In genomic region chrX:162402487-162402886, GRCm38 (mm10) we compare ENCODE assay signal across 19 mouse cellular contexts.
DNase-seq lines count a peak whose midpoint lies in the region; ATAC-seq and TF ChIP-seq lines count a peak whose summit lies in the region.
"Had no signal": no experiment of that assay in that cellular context is flagged by ENCODE, and none has a peak within 500 bp of the region (broad histone marks: within the 10 kb centered on the region; RNA-seq: fewer than 3 reads in every experiment).

No protein-coding gene starts in this region.

- TF ChIP-seq EP300 in lung, postnatal 0 days (IDR thresholded peaks at IDR 0.05), result no peak

- H3K4me3 ChIP-seq in heart, embryonic 10.5 days, result no peak overlapping the region
- H3K4me3 ChIP-seq in lung, postnatal 0 days (ENCODE audit: low read depth, low read length), result no peak overlapping the region
- H3K4me3 ChIP-seq: erythroblast, embryonic 14.5 days; hindbrain, embryonic 13.5 days; liver, embryonic 13.5 days; midbrain, embryonic 13.5 days had no signal

- peak; percentile 87 for DNase-seq in heart, adult 11 months
- no peak for DNase-seq in heart, embryonic 10.5 days (ENCODE audit: low spot score)
- DNase-seq in lung, postnatal 0 days (ENCODE audit: low spot score), result peak; percentile 7
- DNase-seq in lung, postnatal 25 days (ENCODE audit: low spot score), result no peak
- DNase-seq in cerebellum, postnatal 14 days, result peak; percentile 2 to 3
- peak; percentile 15 to 32 for DNase-seq in layer of hippocampus, postnatal 36 days
- no peak for DNase-seq in ovary, postnatal 14 days (ENCODE audit: low spot score)
- DNase-seq: adrenal gland, adult 2 months; gastrocnemius, postnatal 14 days; liver, embryonic 13.5 days; right cerebral cortex, postnatal 25 days; thymus, adult 18-20 months had no signal

- peaks cover 8% of the 10 kb centered on the region; the same call in 1 of the 2 replicates for H3K27me3 ChIP-seq in heart, embryonic 10.5 days (ENCODE audit: insufficient read depth, poor library complexity, severe bottlenecking)
- H3K27me3 ChIP-seq in lung, postnatal 0 days (replicated peaks; ENCODE audit: insufficient read depth, low read length), result no peaks in the 10 kb centered on the region
- H3K27me3 ChIP-seq: liver, embryonic 13.5 days had no signal

- H3K9ac ChIP-seq in lung, postnatal 0 days (replicated peaks; ENCODE audit: low read depth), result no peak overlapping the region
- H3K9ac ChIP-seq: hindbrain, embryonic 13.5 days; liver, embryonic 13.5 days; midbrain, embryonic 13.5 days had no signal

- H3K4me1 ChIP-seq in heart, embryonic 10.5 days, result no peaks in the 10 kb centered on the region
- no peaks in the 10 kb centered on the region for H3K4me1 ChIP-seq in lung, postnatal 0 days (ENCODE audit: insufficient read depth, low read depth, low read length)
- H3K4me1 ChIP-seq: hindbrain, embryonic 13.5 days; liver, embryonic 13.5 days; midbrain, embryonic 13.5 days had no signal

- no peak overlapping the region for H3K27ac ChIP-seq in heart, embryonic 10.5 days
- no peak overlapping the region for H3K27ac ChIP-seq in lung, postnatal 0 days (ENCODE audit: low read length)
- H3K27ac ChIP-seq: hindbrain, embryonic 13.5 days; liver, embryonic 13.5 days; midbrain, embryonic 13.5 days had no signal

- no peaks in the 10 kb centered on the region for H3K36me3 ChIP-seq in heart, embryonic 10.5 days
- H3K36me3 ChIP-seq in lung, postnatal 0 days (ENCODE audit: insufficient read depth, low read length), result no peaks in the 10 kb centered on the region
- H3K36me3 ChIP-seq: G1E; hindbrain, embryonic 13.5 days; liver, embryonic 13.5 days; midbrain, embryonic 13.5 days had no signal

- no peak for TF ChIP-seq CTCF in lung, postnatal 0 days (IDR thresholded peaks at IDR 0.05)

- no peak overlapping the region for H3K4me2 ChIP-seq in lung, postnatal 0 days (replicated peaks; ENCODE audit: low read depth, low read length)
- H3K4me2 ChIP-seq: heart, embryonic 11.5 days; hindbrain, embryonic 13.5 days; liver, embryonic 13.5 days; midbrain, embryonic 13.5 days had no signal

- 62% methylated on average over 3 of the region's 3 CpGs for WGBS in heart, embryonic 10.5 days
- WGBS in lung, postnatal 0 days, result 52% methylated on average over 3 of the region's 3 CpGs

- ATAC-seq in lung, postnatal 0 days, result peak; percentile 60
- ATAC-seq: forebrain, embryonic 16.5 days; intestine, embryonic 16.5 days; midbrain, embryonic 13.5 days had no signal

- H3K9me3 ChIP-seq in heart, embryonic 10.5 days, result no peaks in the 10 kb centered on the region
- no peaks in the 10 kb centered on the region for H3K9me3 ChIP-seq in lung, postnatal 0 days (ENCODE audit: low read length)
- H3K9me3 ChIP-seq: G1E; hindbrain, embryonic 13.5 days; liver, embryonic 13.5 days; midbrain, embryonic 13.5 days had no signal

Comparison
In these comparisons a context has a peak if more than half of its experiments do, and no peak if none do; other contexts are left out.
1. DNase-seq: peak in heart, adult 11 months (single experiment), lung, postnatal 0 days (single experiment), cerebellum, postnatal 14 days (2 of 2) and layer of hippocampus, postnatal 36 days (2 of 2); none in heart, embryonic 10.5 days (single experiment), lung, postnatal 25 days (single experiment) and ovary, postnatal 14 days (single experiment).